Mouse (Mus musculus): ENCODE measurements around the gene Tbc1d30. TPM values are rescaled to one million over a fixed set of nuclear protein-coding genes. Genes with fewer than 3 reads are reported as not detected.

Tbc1d30 gene
- polyA plus RNA-seq (2015; fragmentation: Nextera tagmentation; extraction: Ambion mirVana) = 0.33 and 0.57 TPM in 2 replicates

DNA sequence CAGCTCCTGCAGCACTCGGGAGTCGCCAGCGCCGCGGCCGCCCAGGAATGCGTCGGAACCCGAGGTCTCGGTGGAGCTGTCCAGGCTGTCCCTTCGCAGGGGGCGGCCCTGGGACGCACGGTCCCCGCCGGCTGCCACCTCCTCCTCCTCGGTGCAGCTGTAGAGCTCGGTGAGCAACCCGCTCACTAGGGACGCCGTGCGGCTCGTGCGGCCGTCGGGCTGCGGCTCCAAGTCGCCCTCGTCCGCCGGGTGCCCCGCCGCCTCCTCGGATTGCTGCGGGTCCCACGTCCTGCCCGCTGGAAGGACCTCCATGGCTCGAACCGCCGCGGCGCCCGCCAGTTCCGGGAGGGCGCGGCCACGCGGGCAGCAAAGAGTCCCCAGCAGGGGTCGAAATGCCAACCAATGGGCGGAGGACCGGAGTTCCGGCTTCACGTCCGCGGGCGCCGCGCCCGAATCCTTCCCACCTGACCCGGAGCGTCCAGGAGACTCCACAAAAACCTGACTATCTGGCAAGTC, at the start of gene Tbc1d30:
Tbc1d30 (minus strand) TSS at position 213 of the 516 bp plus-strand sequence.
- Histone ChIP-seq H3K4me2 (peak within 1 kb of the TSS; percentile 98), H3K4me1 (peaks cover 16% of the 10 kb centered on the region), H3K4me3 (replicated peaks) (peak within 1 kb of the TSS; percentile 53), H3K27ac (no peak within 1 kb of the TSS), H3K27me3 (peaks cover 53% of the 10 kb centered on the region), H3K36me3 (no peaks in the 10 kb centered on the region), H3K9ac (peak within 1 kb of the TSS; percentile 37), H3K9me3 (replicated peaks) (0 out of 2 replicates have a peak, but pooled peaks cover 2% of the 10 kb centered on the region)
- WGBS = under 1% methylated on average over 59 of the region's 61 CpGs
- peak; percentile 82; the same call in 1 of the 2 replicates for ATAC-seq (replicated peaks; ENCODE audit: low FRiP score)

DNA sequence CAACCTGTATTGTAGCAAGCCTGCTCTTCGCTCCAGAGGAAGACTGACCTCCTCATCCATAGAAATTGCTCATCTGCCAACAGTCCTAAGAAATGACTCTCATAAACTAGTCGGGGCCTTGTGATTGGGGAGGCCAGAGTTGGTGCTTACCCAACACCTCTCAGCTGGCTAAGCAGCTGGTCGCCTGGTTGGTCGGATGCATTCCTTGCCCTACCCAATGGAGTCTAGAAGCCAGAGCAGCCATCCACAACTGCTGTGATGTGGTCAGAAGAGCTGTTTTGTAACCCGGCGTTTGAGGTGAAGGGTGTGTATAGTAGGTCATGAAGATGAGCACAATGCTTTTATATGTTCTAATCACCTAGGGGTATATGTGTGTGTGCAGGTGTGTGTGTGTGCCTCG, 47.5 kb upstream of the Tbc1d30 start:
- no peak overlapping the region for H3K4me3 ChIP-seq (replicated peaks)
- no peaks in the 10 kb centered on the region for H3K4me1 ChIP-seq
- no peak overlapping the region for H3K4me2 ChIP-seq
- no peak overlapping the region for H3K27ac ChIP-seq
- ATAC-seq (replicated peaks; ENCODE audit: low FRiP score) = no peak
- H3K27me3 ChIP-seq = no peaks in the 10 kb centered on the region
- 89% methylated on average over 7 of the region's 7 CpGs for WGBS
- no peak overlapping the region for H3K9ac ChIP-seq
- H3K9me3 ChIP-seq (replicated peaks) = no peaks in the 10 kb centered on the region
- peaks cover 39% of the 10 kb centered on the region for H3K36me3 ChIP-seq

DNA sequence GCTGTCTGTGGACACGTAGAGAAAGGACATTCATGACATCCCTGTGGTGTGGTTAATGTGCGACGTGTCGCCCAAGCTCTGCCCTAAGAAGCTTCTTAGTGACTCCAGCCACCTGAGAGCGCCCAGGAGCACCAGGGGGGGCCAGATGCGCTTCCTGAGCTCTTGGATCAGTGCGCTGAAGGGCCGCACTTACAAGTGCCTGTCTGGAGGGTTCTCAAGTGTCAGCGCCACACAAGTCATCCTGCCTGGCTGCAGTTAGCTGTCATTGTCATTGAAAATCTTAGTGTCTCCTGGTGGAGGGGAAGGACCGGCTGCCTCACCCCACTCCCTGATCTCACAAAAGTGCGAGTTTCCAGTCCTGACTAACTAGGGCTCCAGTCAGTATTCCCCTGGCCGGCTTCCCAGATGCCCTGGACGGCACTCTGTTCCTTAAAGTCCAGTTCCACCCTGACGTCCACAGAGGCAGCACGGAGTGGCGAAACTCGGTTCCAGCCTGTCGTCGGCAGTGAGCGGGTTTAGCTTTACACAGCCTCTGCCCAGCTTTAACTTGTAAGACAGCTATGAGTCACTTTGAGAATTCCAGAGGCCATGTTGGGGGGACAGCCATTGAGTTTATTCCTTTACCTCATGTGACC, 44.6 kb upstream of the Tbc1d30 start:
- 75% methylated on average over 20 of the region's 20 CpGs for WGBS
- ATAC-seq (replicated peaks; ENCODE audit: low FRiP score) = no peak
- Histone ChIP-seq H3K4me2 (no peak overlapping the region), H3K27me3 (no peaks in the 10 kb centered on the region), H3K36me3 (peaks cover 64% of the 10 kb centered on the region), H3K9ac (no peak overlapping the region), H3K4me3 (replicated peaks) (no peak overlapping the region), H3K27ac (no peak overlapping the region), H3K4me1 (no peaks in the 10 kb centered on the region), H3K9me3 (replicated peaks) (no peaks in the 10 kb centered on the region)

DNA sequence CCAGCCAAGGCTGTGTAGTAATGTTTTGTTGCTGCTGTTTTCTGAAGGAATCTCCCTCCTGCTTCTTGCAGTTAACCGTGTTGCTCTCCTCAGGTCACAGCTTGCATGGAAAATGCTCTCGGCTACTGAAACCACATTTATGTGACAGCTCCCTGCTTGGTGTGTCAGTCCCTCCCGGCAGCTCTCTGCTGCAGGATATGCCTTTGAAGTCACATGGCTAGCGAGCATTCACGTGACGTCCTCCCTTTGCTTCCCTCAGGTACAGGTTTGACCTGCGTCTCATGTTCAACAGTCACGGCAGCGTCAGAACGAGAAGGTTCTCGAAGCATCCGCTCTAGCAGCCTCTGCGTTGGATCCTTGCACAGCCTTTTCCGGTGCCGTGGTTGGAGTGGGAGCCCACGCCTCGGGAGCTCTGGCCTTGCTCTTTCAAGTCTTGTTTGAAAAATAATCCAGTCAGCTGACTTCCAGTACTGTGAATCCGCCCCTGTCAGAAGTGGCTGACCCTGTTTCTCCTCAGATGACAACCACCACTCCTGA, 43.8 kb upstream of the Tbc1d30 start:
- Histone ChIP-seq H3K36me3 (peaks cover 72% of the 10 kb centered on the region), H3K27ac (no peak overlapping the region), H3K27me3 (no peaks in the 10 kb centered on the region), H3K4me3 (replicated peaks) (no peak overlapping the region), H3K9me3 (replicated peaks) (no peaks in the 10 kb centered on the region), H3K4me2 (no peak overlapping the region), H3K4me1 (no peaks in the 10 kb centered on the region), H3K9ac (no peak overlapping the region)
- no peak for ATAC-seq (replicated peaks; ENCODE audit: low FRiP score)
- 72% methylated on average over 18 of the region's 18 CpGs for WGBS

DNA sequence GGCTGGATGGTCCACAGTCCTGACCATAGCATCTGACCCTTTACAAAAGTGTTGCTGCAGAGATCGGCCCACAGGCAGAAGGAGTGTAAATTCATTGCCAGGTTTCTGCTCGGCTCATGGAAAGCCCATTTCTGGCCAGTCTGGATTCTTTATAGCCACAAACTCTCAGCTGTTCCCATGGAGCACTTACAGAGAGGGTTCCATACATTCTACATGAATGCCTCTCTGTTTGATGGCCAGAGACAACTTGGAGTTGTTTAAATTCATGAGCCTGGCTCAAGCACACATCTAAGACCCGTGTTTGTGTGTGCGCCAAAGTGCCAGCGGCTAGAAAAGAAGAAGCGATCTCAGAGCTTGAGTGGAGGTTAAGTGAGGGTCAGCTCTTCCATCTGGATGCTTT, 43.2 kb upstream of the Tbc1d30 start:
- Histone ChIP-seq H3K9me3 (replicated peaks) (no peaks in the 10 kb centered on the region), H3K36me3 (peaks cover 77% of the 10 kb centered on the region), H3K4me3 (replicated peaks) (no peak overlapping the region), H3K4me1 (no peaks in the 10 kb centered on the region), H3K27ac (no peak overlapping the region), H3K4me2 (no peak overlapping the region), H3K9ac (no peak overlapping the region), H3K27me3 (no peaks in the 10 kb centered on the region)
- no peak for ATAC-seq (replicated peaks; ENCODE audit: low FRiP score)
- WGBS = 78% methylated on average over 6 of the region's 6 CpGs

DNA sequence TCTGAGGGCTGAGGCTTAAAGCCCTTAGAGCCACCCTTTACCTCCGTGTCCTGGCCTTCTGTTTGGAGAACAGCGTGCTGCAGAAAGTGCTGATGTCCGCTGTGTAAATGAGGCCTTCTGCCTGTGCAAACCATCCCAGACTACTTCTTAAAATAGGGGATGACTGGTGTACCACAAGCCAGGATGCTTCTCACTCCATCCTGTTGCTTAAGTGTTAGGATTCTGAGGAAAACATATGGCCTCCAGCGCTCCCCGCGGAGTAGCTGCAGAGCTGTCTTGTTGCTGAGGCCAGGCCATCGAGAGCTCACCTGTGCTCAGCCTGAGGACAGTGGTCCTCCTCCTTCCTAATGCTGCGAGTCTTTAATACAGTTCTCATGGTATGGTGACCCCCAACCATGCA, 40.8 kb upstream of the Tbc1d30 start:
- Histone ChIP-seq H3K27me3 (no peaks in the 10 kb centered on the region), H3K9ac (no peak overlapping the region), H3K4me2 (no peak overlapping the region), H3K9me3 (replicated peaks) (no peaks in the 10 kb centered on the region), H3K27ac (no peak overlapping the region), H3K36me3 (peaks cover 93% of the 10 kb centered on the region), H3K4me1 (no peaks in the 10 kb centered on the region), H3K4me3 (replicated peaks) (no peak overlapping the region)
- WGBS = 92% methylated on average over 8 of the region's 8 CpGs
- ATAC-seq (replicated peaks; ENCODE audit: low FRiP score) = no peak

DNA sequence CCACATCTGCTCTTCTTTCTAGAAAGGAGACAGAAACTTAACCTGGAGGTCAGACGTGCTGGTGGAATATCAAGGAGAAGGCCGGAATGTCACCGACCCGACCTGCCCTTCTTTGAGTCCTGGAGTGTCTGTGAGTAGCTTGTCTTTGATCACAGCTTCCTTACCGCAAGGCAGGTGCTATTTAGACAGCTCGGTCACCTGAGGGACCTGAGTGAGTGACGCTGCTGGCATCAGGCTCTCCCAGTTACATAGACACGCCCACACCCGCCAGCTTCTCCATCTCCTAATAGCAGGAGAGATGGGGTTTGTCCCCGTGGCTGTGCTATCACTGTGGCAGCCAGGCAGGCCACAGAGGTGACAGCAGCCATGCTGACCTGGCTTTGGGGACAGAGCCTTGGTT, 39.5 kb upstream of the Tbc1d30 start:
- Histone ChIP-seq H3K4me1 (no peaks in the 10 kb centered on the region), H3K9ac (no peak overlapping the region), H3K36me3 (peaks cover 83% of the 10 kb centered on the region), H3K4me2 (no peak overlapping the region), H3K9me3 (replicated peaks) (no peaks in the 10 kb centered on the region), H3K4me3 (replicated peaks) (no peak overlapping the region), H3K27me3 (no peaks in the 10 kb centered on the region), H3K27ac (no peak overlapping the region)
- no peak for ATAC-seq (replicated peaks; ENCODE audit: low FRiP score)
- 79% methylated on average over 10 of the region's 10 CpGs for WGBS

DNA sequence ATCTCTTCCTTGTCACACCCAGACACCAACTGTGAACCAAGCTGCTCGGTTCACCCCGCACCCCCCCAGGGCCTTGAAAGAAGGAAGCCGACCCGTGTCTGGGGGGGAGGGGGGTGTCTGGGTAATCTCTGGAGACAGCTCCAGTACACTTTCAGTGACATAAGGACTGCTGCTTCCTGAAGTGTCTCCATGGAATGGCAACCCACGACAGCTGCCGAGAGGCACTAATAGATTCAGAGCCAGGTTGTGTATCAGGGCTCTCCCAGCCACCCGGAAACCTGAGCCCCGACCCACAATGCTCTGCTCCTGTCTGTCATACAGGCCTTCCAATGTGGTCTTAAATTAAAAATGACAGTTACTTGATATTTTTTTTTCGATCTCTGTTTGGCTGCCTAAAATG, 35.3 kb upstream of the Tbc1d30 start:
- Histone ChIP-seq H3K4me2 (no peak overlapping the region), H3K4me3 (replicated peaks) (no peak overlapping the region), H3K36me3 (peaks cover 84% of the 10 kb centered on the region), H3K27ac (no peak overlapping the region), H3K9me3 (replicated peaks) (no peaks in the 10 kb centered on the region), H3K9ac (no peak overlapping the region), H3K27me3 (no peaks in the 10 kb centered on the region), H3K4me1 (no peaks in the 10 kb centered on the region)
- 40% methylated on average over 9 of the region's 9 CpGs for WGBS
- no peak for ATAC-seq (replicated peaks; ENCODE audit: low FRiP score)

DNA sequence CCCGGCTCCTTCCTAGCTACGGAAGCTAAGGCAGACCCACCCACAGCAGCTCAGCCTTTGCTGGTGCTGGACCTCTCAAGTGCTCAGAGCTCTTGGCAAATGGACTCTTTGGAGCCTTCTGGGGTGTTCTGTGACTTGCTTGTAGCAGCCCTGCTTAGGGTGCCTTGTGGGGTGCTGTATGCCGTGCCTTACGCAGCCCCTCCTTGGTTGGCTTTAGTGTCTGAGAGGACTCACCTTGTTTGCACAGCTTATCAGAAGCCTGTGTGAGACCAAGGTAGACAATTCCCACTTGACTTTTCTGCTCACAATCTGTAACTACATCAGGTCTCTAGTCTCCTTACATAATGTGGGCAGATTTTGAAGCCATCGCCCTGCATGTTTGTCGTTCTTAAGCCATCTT, 34.6 kb upstream of the Tbc1d30 start:
- H3K27me3 ChIP-seq = no peaks in the 10 kb centered on the region
- H3K27ac ChIP-seq = no peak overlapping the region
- H3K4me2 ChIP-seq = no peak overlapping the region
- WGBS = 94% methylated on average over 6 of the region's 6 CpGs
- H3K36me3 ChIP-seq = peaks cover 84% of the 10 kb centered on the region
- ATAC-seq (replicated peaks; ENCODE audit: low FRiP score) = no peak
- H3K4me1 ChIP-seq = no peaks in the 10 kb centered on the region
- H3K9me3 ChIP-seq (replicated peaks) = no peaks in the 10 kb centered on the region
- no peak overlapping the region for H3K9ac ChIP-seq
- no peak overlapping the region for H3K4me3 ChIP-seq (replicated peaks)

DNA sequence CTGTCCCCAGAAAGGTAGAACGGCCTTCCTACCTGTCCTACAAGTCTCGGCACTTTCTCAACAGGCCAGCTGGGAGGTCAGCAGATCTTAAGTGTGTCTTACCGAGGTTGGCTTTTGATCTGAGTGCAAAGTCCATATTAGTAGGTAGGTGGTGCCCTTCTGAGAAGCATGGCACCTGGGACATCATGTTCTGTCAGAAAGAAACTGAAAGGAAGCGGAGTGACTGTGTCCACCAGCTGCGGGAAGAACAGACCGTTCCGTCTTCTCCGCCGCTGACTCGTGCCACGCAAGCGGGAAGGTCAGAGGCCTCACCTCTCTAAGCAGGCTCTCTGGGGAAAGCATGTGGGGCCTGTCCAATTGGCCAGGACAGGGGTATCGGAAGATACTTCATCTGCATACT, 33.6 kb upstream of the Tbc1d30 start:
- Histone ChIP-seq H3K36me3 (peaks cover 84% of the 10 kb centered on the region), H3K27me3 (no peaks in the 10 kb centered on the region), H3K9me3 (replicated peaks) (no peaks in the 10 kb centered on the region), H3K4me3 (replicated peaks) (no peak overlapping the region), H3K4me1 (no peaks in the 10 kb centered on the region), H3K27ac (no peak overlapping the region), H3K9ac (no peak overlapping the region), H3K4me2 (no peak overlapping the region)
- no peak for ATAC-seq (replicated peaks; ENCODE audit: low FRiP score)
- WGBS = 89% methylated on average over 13 of the region's 13 CpGs

DNA sequence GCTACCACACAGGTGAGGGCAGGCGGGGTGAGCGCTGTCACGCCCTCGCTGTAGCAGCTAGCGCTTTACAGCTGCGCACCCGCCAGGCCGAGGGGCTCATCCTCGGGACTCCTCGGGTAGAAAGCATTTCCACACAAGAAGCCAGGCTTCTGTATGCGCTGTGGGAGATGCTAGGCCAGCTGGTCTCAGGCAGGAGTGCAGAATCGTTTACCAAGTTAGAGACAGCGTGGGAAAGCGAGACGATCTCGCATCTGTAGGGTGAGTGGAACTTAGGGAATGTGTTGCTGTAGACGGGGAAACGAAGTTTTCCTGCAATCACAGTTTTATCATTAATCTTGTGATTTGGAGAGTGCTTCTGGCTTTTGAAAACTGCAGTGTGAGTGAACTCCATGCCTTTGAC, 30.2 kb upstream of the Tbc1d30 start:
- Histone ChIP-seq H3K9ac (no peak overlapping the region), H3K9me3 (replicated peaks) (no peaks in the 10 kb centered on the region), H3K4me2 (no peak overlapping the region), H3K27me3 (no peaks in the 10 kb centered on the region), H3K4me1 (peaks cover 10% of the 10 kb centered on the region), H3K36me3 (peaks cover 92% of the 10 kb centered on the region), H3K27ac (no peak overlapping the region), H3K4me3 (replicated peaks) (no peak overlapping the region)
- WGBS = 92% methylated on average over 18 of the region's 18 CpGs
- ATAC-seq (replicated peaks; ENCODE audit: low FRiP score) = no peak

DNA sequence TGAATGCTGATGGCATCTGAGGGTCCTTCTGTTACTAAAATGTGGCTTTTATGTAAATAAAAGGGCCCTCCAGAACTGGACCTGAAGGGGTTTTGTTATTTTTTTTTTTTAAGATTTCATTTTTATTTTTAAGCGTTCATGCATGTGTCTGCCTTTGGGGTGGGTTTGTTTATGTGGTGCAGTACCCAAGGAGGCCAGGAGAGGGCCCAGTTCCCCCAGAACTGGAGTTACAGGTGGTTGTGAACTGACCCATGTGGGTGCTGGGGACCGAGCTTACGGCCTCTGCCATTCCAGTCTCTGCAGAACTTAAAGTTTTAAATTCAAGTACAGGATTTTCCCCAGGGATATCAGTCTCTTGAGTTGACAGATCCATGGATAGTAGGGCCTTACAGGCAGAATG, 28.3 kb upstream of the Tbc1d30 start:
- 100% methylated on average over 3 of the region's 3 CpGs for WGBS
- H3K4me3 ChIP-seq (replicated peaks) = no peak overlapping the region
- no peaks in the 10 kb centered on the region for H3K9me3 ChIP-seq (replicated peaks)
- ATAC-seq (replicated peaks; ENCODE audit: low FRiP score) = no peak
- H3K27ac ChIP-seq = no peak overlapping the region
- no peak overlapping the region for H3K9ac ChIP-seq
- peaks cover 28% of the 10 kb centered on the region for H3K4me1 ChIP-seq
- no peaks in the 10 kb centered on the region for H3K27me3 ChIP-seq
- no peak overlapping the region for H3K4me2 ChIP-seq
- peaks cover 95% of the 10 kb centered on the region for H3K36me3 ChIP-seq
